Mouse (Mus musculus) frontal cortex, postnatal 14 days (tissue): Measurements from ENCODE around the gene Fezf1.

Experiments used
- DNase-seq, 2 experiments: peaks; one replicate each; pipeline ENCODE4 v3.0.0; 2022; ENCODE audit warnings: low spot score in 2 of 2

The Fezf1 gene

DNA sequence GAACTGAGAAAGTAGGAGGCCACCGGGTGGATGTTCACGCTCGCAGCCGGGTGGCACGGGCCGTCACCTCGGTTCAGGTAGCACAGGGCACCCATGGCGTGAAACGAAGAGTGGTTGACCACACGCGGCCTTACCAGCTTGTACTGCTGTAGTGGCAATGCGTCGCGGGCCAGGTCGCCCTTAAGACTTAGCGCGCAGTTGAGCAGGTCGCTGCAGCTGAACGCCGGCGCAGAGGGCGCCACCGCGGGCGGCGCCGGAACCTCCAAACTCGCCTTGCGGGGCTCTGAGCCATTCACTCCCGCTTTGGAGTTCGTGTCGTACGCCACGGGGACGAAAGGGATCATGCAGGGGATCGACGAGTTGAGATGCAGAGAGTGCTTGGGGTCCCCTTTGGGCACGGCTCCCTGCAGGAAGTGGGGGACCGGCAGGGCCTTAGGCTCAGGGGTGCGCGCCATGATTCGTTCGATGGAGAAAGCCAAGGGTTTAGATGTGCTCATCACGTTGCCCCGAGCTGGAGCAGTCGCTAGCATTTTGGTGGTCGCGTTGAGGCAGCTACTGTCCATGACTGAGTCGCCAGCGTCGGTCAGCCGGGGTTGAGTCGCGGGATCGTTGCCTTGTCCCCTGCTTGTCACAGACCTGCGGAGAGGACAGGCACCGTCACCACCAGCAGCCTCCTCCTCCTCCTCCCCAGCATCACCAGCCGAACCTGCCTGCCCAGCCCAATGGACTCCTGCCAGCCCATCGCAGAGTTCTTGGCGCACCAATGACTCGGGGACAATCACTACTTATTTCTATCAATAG lies 450 bp downstream of the Fezf1 start:
- no peak for DNase-seq

DNA sequence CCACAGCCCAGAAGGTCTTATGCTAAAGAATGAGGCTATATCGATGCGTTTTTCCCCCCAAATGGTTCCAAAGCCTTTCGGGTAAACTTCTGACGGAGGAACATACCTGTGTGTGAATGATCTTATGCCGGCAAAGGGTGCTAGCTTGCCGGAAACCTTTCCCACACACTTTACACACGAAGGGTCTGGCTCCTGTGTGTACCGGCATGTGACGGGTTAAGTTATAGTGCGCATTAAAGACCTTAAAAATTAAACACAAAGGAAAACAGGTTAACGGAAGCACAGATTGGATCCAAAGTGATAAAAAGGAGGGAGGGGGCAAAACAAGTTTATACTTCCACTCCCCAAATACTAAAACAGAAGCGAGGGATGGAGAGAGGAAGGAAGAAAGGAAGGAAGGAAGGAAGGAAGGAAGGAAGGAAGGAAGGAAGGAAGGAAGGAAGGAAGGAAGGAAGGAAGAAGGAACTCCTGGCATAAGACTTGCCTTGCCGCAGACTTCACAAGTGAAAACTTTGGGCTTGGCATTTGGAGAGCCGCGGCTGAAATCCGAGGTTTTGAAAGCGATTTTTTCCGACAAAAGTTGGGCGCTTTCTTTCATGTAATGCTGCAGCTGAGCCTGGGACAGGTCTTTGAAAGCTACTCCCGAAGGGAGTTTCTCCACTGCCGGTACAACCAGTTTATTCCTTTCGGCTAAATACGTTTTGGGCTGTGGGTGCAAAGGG lies 1.2 kb downstream of the Fezf1 start:
- no peak for DNase-seq

DNA sequence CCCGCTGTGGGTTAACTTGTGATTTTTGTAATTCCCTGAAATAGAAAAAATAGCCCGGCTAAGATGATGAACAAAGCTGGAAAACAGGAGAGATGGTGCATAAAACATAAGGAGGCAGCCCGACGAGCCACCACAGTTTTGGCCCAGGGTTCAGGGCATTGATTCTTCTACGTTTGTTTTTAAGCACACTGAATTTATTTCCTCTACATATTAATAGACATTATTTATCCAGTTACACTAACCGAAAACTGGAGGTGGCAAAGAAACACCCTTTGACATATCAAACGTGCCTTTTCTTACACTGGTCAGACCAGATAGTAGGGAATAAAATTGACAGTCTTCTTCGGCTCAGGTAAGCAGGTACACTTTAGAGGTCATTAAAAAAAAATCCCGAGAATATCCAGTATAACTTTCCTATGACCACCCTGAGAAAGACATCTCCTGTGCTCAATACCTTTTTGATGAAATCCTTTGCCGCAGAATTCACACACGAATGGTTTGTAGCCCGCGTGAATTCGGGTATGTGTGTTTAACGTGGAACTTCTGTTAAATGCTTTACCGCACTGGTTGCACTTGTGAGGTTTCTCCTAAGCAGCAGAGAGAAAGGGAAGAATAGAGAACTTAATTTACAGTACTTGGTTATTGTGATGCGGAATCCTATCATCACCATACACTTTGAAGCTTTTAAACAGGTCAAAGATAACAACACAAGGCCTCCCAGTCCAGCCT lies 1.9 kb downstream of the Fezf1 start:
- DNase-seq: no peak

DNA sequence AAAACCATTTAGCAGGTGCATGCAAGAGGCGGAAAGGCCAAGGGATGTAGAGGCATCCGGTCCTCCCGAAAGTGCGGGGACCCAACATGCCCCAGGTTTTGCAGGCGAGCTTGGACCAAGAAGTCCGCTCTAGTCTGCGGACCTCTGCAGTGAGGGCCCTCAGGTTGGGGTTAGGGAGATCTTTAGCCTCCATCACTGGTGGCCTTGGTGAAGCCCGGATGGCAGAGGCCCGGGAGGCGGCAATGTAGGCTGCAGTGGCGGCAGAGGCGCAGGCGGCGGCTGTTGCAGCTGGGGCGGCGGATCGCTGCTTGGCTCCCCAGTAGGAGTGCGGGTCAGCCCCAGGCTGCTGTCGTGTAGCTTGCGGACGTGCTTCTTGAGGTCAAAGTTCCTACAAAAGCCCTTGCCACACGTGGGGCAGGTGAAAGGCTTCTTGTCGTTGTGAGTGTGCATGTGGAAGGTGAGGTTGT lies 2.6 kb downstream of the Fezf1 start:
- no peak for DNase-seq

DNA sequence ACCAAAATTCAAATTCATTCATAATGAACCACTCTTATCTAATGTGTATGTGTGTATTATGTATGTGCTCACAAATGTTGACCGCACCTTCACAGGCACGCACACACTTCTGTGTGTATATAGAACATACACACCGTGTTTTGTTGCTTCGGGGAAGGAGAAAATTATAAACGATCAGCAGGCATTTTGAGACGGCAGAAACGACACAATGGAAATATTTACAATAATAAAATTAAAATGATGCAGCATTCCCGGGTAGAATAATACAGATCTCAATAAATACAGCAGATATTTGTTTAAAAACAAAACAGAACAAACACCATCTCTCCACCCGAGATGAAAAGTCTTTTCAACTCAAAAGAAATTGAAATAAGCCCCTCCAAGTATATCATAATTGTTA lies 3.0 kb downstream of the Fezf1 start:
- no peak for DNase-seq

DNA sequence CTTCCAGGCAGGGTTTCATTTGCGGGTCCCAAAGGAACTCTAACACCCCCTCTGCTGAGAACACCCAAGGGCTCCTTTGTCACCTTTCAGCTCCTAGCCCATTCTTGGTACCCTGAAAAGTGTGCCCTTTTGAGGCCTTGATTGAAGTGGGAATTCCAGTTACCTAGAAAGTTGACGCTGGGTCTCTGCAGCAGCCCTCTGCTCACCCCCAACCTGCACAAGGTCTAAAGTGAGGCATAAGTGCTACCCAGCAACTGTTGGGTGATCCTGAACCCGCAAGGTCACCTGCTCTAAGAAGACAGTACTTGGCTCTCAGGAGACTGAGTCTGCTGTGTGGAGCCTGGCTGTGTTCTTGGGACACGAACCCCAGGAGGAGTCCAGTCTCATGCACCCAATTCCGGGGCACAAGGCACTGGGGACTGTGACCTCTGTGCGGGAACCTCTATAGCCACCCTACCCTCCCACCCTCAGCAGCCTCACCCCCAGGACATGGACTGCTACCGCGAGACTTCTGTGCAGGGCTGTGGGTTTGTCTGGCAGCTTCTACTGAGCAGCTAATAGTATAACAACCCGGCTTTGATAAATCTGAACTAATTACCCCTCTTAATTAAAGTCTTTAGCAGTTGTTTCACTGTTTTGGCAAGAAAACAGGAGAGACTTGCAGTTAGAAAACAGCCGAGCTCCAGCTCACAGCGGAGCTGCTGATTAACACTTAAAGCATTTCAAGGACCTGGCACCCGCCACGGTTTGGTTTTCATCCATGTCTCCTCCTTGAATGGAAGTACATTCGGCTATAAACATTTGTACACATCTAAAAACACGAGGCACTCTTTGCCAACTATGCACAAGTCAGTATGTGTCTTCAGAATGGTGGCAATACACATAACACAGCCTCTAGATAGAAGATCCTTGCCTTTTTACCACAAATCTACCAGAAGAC lies 4.1 kb downstream of the Fezf1 start:
- no peak for DNase-seq

DNA sequence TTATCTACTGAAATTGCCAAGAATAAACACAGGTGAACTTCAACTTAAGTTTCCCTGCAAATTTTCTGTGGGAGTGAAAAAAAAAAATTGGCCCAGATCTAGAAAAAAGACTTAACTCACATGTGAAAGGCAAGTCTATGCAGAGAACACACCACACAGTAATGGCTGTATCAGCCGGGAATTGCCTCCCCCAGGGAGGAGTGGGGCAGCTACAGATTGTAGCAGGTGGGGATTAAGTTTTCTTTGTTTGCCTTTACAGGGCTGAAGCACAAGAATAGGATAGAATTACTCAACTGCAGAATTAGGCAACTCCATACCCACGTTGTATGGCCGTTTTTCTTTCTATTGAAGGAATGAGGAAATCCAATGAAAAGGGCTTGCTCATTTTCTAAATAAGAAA lies 36.7 kb downstream of the Fezf1 start:
- DNase-seq: no peak

DNA sequence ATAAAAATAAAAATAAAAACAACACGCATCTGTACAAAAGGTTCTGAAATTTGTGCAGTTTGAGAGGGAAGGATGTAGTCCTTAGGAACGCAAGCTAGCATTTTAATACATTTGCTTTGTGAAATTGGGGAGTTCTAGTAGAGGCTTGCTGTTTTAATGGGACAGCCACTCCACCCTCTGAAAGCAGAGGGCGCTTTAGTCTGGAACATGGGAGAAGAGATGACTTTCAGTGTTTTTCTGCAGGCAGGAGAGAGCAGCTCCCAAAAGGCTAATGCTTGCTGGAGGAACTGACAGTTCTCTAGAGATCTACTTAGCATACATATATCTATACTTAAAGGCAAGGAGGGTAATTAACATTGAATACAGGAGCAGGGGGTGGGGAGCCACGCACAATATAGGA lies 40.4 kb downstream of the Fezf1 start:
- no peak for DNase-seq

DNA sequence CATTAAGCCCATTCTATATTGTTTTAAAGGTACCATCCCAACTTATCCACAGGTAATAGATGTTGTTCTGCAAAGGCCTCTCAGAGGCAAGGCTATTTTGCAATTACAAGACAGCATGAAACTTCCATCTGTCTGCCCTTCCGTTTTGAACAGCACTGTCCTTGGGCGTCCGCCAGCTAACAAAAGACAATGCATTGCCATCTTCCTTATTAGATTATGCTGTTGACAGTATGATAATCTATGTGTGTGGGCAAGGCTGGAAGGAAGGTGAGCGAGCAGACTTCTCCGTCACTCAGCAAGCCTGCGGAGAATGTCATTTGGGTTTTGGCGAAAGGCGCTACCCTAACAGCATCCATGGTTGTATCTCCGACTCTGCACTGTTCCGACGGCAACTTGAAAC lies 45.5 kb downstream of the Fezf1 start:
- no peak for DNase-seq
